Mouse (Mus musculus): ENCODE measurements around the gene Ndufs8.

The Ndufs8 gene

GRCm38 (mm10) chr19:3930262-3931057, 17.9 kb upstream of the Ndufs8 start:
- peak; percentile 76 for DNase-seq (ENCODE audit: low spot score)

GRCm38 (mm10) chr19:3929211-3929941, 16.8 kb upstream of the Ndufs8 start, which contains the start of gene Aldh3b1:
Aldh3b1 (minus strand) TSS chr19:3929808.
- DNase-seq (ENCODE audit: low spot score), result peak; percentile 76

DNA sequence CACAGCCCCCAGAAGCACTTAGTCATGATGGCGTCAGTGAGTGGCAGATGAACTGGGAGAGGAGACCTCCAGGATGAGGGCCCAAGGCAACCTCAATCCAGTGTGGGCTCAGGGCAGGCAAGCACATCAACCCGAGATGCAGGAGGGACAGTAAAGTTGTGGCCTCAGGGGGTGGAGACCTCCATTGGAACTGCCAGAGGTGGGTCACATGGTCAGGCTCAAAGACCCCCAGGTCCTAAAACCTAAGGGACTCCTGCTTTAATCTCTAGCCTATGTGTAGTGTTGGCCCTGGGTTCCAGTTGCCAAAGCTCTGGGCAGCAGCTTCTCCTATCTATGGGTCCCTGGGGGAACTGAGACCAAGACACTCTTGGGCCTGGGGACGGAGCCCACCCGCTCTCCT, 16.2 kb upstream of the Ndufs8 start:
- DNase-seq (ENCODE audit: low spot score), result no peak

- no peak for DNase-seq (ENCODE audit: low spot score)
Observed at GRCm38 (mm10) chr19:3927989-3928388, 15.4 kb upstream of the Ndufs8 start.

GRCm38 (mm10) chr19:3926685-3927084, 14.1 kb upstream of the Ndufs8 start:
- DNase-seq (ENCODE audit: low spot score), result no peak

DNA sequence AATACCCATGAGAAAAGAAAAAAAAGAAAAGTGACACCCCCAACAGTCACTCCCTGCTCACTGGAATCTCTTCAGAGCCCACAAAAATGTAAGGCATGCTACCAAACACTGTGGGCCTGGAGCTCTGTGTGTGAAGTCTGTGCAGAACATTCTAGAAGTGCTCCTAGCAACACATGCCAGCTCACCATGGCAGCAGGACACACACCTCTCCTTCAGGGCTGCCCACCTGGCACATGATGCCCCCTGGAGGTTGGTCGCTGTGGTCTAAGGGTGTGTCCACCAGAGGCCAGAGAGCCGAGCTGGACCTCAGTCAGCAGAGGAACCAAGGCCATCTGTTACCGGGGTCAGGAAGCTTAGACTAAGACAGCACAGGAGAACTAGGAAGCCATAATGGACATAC, 13.7 kb upstream of the Ndufs8 start:
- DNase-seq (ENCODE audit: low spot score), result no peak

- DNase-seq (ENCODE audit: low spot score), result no peak
Observed at GRCm38 (mm10) chr19:3925859-3926258, 13.3 kb upstream of the Ndufs8 start.

DNA sequence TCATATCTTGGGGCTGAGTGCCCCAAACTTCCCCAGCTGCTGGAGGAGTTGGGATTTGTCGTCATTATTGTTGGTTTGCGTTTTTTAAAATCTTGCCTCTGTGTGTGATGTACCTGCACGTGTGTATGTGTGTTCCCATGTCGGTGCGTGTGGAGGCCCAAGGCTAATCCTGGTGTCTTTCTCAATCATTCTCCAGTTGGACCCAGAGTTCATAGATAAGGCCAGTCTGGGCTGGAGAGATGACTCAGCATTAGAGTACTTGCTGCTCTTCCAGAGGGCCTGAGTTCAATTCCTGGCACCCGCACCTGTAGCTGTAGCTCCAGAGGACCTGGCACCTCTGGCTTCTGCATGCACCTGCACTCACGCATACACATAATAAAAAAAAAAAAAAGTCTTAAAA, 12.3 kb upstream of the Ndufs8 start:
- no peak for DNase-seq (ENCODE audit: low spot score)

DNA sequence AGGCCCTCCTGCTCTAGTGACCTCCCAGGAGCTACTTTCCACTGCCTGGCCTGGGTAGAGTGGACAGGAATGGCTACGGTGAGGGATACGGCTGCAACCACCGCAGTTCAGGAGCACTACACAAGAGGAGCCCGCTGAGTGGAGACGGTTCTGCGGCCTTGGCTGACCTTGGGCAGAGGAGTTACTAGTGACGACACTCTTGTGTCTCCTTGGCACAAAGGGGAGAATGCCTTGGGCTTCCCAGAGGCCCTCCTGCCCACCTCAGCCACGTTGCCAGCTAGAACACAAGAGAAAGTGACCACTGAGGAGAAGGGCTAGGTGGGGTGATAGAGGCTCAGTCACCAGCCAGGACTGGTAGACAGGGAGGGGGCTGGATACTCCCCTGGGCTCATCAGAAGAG, 11.6 kb upstream of the Ndufs8 start:
- DNase-seq (ENCODE audit: low spot score), result no peak

DNA sequence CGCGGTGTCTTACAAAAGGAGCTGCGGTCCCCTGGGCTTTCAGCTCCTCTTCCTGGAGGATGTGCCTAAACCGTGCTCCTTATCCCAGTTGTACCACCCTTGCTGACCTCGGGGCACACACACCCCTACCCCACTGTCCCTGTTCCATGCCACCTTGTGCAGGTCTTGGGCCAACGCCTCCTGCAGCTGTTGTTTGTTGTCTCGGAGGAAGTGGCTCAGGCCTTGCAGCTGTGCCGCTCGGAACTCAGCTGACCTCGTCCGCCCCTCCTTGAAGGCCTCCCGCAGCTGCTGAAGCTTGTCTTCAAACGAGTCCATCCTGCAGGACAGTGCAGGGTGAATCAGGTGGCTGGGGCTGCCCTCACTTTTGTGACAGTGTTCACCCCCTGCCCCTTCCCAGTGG, 11.0 kb upstream of the Ndufs8 start:
- DNase-seq (ENCODE audit: low spot score), result no peak

GRCm38 (mm10) chr19:3922661-3923371, 10.2 kb upstream of the Ndufs8 start:
- no peak for DNase-seq (ENCODE audit: low spot score)

DNA sequence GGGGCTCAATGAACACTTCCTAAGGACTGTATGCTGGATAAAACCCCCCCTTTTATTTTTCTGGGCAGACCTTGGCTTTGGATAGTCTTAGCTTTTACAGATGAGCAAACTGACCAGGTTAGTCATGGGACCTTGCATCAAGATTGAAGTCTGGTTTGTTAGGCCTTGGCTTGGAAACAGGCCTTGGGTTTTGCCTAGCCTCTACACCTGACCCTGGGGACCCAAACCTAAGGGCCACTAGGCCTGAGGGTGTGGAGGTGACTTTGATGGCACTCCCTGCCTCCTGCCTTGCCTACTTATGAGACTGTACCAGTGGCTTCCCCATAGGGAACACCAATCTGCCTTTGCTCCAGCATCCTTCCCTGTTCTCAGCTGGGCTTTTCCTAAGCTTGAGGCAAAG, 7.4 kb upstream of the Ndufs8 start:
- DNase-seq (ENCODE audit: low spot score), result no peak

- no peak for DNase-seq (ENCODE audit: low spot score)
Observed at GRCm38 (mm10) chr19:3916727-3917126, 4.2 kb upstream of the Ndufs8 start.

DNA sequence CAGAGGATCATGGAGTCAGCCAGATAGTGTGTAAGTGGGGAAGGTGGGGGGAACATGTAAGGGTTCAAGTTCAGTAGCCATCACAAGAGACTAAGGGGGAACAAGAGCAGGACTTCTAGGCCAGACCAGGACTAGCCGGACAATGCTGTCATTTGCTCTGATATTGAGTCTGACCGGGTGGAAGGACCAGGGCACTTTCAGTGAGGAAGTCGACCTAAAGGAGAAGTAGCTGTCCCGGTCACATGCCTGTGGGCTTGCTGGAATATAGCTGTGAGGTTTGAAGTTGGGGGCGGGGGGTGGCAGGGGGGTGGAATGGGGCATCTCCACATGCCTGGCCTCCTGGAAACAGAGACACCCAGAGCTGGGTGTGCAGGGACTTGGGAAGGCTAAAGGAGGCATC, 2.0 kb upstream of the Ndufs8 start:
- no peak for DNase-seq (ENCODE audit: low spot score)

DNA sequence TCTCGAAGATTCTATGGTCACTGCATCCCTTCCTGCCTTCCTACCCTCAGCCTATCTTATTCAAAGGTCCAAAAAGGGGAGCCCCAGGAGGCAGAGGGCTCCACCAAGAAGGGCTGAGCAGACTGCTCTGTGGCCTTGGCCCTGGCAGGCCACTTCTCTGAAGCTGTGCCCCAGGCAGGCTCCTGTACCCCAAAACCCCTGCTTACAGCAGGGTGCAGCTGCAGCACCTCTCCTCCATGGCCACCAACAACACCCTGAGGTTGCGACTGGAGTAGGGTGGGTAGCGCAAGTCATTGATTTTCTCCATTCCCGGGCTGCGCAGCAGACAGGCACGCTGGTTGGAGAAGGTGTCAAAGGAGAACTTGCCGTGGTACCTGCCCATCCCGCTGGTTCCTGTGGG, 1.1 kb upstream of the Ndufs8 start:
- DNase-seq (ENCODE audit: low spot score), result no peak

GRCm38 (mm10) chr19:3910206-3910605, 2.4 kb downstream of the Ndufs8 start:
- DNase-seq (ENCODE audit: low spot score), result no peak

DNA sequence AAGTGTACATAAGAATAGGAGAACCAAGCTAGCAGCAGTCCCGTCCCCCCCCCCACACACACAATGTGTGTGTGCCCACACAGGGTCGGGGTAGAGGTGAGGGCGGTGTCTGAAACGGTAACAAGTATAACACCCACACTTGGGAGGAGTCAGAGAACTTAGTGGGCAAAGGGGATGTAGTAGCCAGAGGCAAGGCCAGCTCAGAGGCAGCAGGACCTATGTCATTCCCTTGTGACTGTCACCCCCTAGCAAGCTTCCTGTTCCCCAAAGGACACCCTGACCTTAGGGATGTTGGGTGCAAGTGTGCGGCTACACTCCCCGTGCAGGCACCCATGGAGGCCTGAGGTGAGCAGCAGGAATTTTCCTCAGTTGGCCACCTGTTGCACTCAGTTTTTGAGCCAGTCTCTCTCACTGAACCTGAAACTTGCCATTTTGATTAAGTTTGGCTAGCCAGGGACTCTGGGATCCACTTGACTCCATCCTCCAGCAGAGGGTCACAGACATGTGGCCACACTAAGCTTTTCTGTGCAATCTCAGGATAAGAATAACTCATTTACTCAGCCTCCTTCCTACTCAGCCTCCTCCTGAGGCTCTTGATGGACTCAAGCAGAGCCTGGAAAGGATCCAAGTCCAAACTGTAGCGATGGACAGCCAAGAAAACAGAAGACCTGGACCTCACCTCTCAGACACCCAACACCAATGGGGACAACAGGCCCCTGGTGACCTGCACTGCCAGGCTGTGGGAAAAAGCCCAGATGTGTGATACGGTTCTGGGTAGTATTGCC, 4.5 kb downstream of the Ndufs8 start:
- no peak for DNase-seq (ENCODE audit: low spot score)

DNA sequence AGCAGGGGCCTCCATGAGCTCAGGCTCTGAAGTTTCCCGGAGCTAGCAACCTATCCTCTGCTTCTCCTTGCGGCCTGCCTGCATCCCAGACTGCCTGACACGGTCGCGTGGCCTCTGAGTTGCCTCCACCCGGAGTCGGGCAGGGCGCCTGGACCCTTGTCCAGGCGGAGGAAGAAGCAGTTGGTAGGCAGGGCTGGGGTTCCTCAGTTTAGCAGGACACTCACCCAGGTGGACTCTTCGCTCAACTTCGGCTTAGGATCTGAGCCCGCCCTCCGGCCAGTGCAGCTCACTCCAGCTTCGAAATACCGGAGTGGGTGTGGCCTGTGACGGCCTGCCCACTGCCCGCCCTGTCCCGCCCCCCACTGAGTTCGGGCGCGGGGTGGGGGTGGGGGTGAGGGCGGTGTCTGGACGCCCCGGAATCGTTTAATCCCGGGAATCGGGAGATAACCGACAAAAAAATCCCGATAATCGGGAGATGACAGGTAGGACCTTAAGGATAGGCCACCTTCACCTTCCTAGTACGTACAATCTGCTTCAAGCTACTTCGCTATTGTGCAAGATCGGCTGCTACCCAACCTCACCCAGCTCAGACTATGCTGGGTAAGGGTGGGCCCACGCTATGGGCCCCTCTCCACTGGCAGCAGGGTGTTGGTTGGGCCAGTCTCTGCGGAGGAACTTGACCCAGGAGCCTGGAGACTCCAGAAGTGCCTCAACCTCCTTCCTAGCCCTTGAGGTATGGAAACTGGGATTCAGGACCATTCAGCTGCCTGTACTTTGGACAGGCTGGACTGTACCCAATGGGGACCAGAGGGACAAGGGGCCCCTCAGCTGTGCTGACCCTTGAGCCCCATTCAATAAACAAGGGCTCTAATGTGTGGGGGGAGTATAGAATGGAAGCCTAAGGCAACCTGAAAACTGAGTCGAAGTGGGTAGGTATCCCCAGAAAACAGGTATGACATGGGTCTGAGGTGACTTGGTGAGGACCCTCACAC, 5.5 kb downstream of the Ndufs8 start, which contains the start of gene Tcirg1:
Gene Tcirg1, minus strand, starts transcription at position 339 of the 992 bp plus-strand sequence.
- DNase-seq (ENCODE audit: low spot score), result peak; percentile 35

DNA sequence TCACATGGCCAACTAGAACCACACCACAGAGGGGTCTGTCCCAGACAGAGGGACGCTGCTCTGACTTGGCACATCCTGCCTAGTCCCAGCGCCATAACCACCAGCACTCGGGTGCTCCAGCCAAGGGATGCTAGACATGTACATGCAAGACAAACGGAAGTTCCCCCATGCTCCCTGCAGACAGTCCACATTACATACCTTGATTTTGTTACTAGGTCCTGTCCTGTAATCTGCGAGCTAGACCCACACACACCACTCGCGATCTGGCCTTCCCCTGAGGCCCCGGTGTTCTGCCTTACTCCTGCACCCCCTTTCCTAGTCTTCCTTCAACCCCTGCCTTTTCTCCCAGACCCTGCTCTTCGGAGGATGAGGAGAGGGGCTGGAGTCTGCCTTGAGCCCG, 6.2 kb downstream of the Ndufs8 start:
- no peak for DNase-seq (ENCODE audit: low spot score)

DNA sequence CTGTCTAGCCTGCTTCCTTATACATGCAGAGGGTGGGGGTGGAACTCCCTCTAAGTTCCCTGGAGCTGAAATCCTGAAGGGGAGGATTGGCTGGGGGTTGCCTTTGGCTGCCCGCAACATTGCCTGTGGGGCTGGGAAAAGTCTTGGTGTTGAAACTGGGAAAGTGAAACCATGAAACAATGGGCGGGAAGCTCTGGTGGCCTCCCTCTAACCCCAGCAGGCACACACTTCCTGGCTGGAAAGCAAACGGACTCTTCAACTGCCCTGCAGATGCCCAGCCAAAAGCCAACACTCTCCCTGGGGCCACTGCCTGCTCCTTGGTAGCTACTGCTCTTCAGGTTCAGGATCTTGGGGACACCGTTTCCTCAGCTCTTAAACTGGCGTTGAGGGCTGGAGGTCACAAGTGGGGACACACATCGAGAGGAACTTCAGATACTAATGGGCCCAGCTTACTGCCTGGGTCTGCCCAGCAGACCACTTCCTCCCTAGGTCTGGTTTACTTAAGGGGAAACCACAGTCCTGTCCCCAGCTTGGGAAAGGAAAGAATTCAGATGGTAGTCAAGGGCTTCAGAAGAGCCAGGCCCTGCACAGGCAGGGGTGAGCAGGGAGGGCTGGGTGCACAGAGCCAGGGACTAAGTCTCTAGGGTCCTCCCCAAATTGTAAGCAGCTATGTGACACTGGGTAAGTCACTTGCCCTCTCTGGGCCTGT, 7.2 kb downstream of the Ndufs8 start:
- DNase-seq (ENCODE audit: low spot score), result no peak
